Mouse (Mus musculus): ENCODE measurements around the gene St6galnac5. TPM values are rescaled to one million over a fixed set of nuclear protein-coding genes. Genes with fewer than 3 reads are reported as not detected.

Gene St6galnac5
- polyA plus RNA-seq, 1 experiment from 2014 or later: 0.27 TPM

- H3K4me2 ChIP-seq: no peak overlapping the region
- peaks cover 3% of the 10 kb centered on the region; the same call in 1 of the 2 replicates for H3K4me1 ChIP-seq
- H3K9me3 ChIP-seq: no peaks in the 10 kb centered on the region
- H3K4me3 ChIP-seq: no peak overlapping the region
- no peak overlapping the region for H3K27ac ChIP-seq (replicated peaks)
- 85% methylated on average over 4 of the region's 4 CpGs for WGBS
- H3K27me3 ChIP-seq (replicated peaks): no peaks in the 10 kb centered on the region
- no peak for ATAC-seq (ENCODE audit: extremely low read depth, insufficient number of reproducible peaks, low FRiP score, low TSS enrichment)
- no peak overlapping the region for H3K9ac ChIP-seq
- no peaks in the 10 kb centered on the region for H3K36me3 ChIP-seq
These were observed 202.2 kb downstream of the St6galnac5 start for GRCm38 (mm10) chr3:152779819-152780218.

DNA sequence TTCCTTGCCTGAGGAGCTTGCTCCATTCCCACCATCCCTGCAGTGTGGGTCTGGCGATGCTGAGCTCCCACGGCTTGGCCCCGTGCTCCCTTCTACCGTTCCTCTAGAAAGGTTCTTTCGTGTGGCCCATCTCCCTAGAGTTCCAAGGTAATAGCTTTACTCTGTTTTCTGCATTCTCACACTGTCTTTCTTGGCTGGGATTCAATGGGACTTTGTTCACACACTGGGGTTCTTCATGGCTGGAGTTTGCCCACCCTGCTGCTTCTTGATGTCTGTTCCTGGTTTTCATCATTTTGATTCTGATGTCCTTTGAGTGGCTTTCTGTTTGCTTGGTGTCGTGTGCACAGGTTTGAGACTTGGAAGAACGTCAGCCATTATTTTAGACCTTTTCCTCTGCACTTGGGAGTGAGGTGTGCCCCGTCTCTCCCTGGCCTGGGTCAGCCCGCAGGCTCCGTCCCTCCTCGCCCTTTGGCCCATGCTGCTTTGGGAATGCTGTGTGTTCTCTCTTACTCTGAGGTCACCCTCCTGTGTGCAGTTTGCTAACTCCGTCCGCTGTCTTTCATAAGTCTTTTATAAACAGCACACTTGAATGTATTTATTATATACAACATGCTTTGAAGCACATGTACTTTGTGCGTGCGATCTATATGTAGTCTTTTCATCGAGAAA lies 205.0 kb downstream of the St6galnac5 start:
- Histone ChIP-seq H3K27ac (replicated peaks) (no peak overlapping the region), H3K4me1 (no peaks in the 10 kb centered on the region), H3K27me3 (replicated peaks) (no peaks in the 10 kb centered on the region), H3K9me3 (no peaks in the 10 kb centered on the region), H3K36me3 (0 out of 2 replicates have a peak, but pooled peaks cover 4% of the 10 kb centered on the region), H3K9ac (no peak overlapping the region), H3K4me2 (no peak overlapping the region), H3K4me3 (no peak overlapping the region)
- 81% methylated on average over 16 of the region's 16 CpGs for WGBS
- ATAC-seq (ENCODE audit: extremely low read depth, insufficient number of reproducible peaks, low FRiP score, low TSS enrichment): no peak

- H3K4me2 ChIP-seq: no peak overlapping the region
- 0 out of 2 replicates have a peak, but pooled peaks cover 9% of the 10 kb centered on the region for H3K36me3 ChIP-seq
- no peak for ATAC-seq (ENCODE audit: extremely low read depth, insufficient number of reproducible peaks, low FRiP score, low TSS enrichment)
- 76% methylated on average over 6 of the region's 6 CpGs for WGBS
- H3K27me3 ChIP-seq (replicated peaks): no peaks in the 10 kb centered on the region
- no peak overlapping the region for H3K27ac ChIP-seq (replicated peaks)
- H3K9me3 ChIP-seq: no peaks in the 10 kb centered on the region
- no peaks in the 10 kb centered on the region for H3K4me1 ChIP-seq
- H3K4me3 ChIP-seq: no peak overlapping the region
- H3K9ac ChIP-seq: no peak overlapping the region
These were observed 205.7 kb downstream of the St6galnac5 start for GRCm38 (mm10) chr3:152776363-152776762.

DNA sequence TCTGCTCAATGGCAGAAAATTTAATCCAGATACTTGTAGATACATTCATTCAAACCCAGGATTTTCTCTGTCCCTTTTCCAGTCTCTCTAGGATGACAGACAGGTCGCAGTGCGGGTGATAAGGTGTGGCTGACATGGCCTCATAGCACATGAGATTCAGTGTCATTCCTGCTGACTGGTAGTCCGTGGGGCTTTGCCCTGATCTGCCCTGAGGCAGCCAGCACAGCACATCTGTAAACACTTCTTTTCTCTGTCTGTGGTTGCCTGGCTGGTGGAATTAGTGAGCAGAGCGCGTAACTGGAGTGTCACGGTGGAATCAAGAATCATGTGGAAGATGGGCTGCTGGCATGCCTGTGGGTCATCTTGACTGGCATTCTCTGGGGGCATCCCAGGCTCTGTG lies 212.0 kb downstream of the St6galnac5 start:
- H3K27ac ChIP-seq (replicated peaks): no peak overlapping the region
- no peaks in the 10 kb centered on the region for H3K9me3 ChIP-seq
- no peaks in the 10 kb centered on the region for H3K27me3 ChIP-seq (replicated peaks)
- no peak for ATAC-seq (ENCODE audit: extremely low read depth, insufficient number of reproducible peaks, low FRiP score, low TSS enrichment)
- WGBS: 76% methylated on average over 6 of the region's 6 CpGs
- peaks cover 10% of the 10 kb centered on the region for H3K4me1 ChIP-seq
- no peak overlapping the region for H3K9ac ChIP-seq
- no peak overlapping the region for H3K4me3 ChIP-seq
- H3K4me2 ChIP-seq: no peak overlapping the region
- peaks cover 44% of the 10 kb centered on the region for H3K36me3 ChIP-seq

- H3K9me3 ChIP-seq: no peaks in the 10 kb centered on the region
- no peak overlapping the region for H3K4me2 ChIP-seq
- H3K4me1 ChIP-seq: peaks cover 34% of the 10 kb centered on the region
- H3K27me3 ChIP-seq (replicated peaks): no peaks in the 10 kb centered on the region
- H3K4me3 ChIP-seq: no peak overlapping the region
- H3K27ac ChIP-seq (replicated peaks): 0 out of 2 replicates have a peak overlapping the region, but pooled peaks have one; percentile 20
- H3K9ac ChIP-seq: no peak overlapping the region
- WGBS: 63% methylated on average over 11 of the region's 11 CpGs
- no peak for ATAC-seq (ENCODE audit: extremely low read depth, insufficient number of reproducible peaks, low FRiP score, low TSS enrichment)
- peaks cover 42% of the 10 kb centered on the region for H3K36me3 ChIP-seq
These were observed 214.6 kb downstream of the St6galnac5 start for GRCm38 (mm10) chr3:152767485-152767884.

Measured in heart, embryonic 13.5 days (tissue).